Mouse (Mus musculus) limb, embryonic 15.5 days (tissue): ENCODE results near the gene B3gntl1. TPM values are rescaled to one million over a fixed set of nuclear protein-coding genes. Genes with fewer than 3 reads are reported as not detected.
A peak's percentile ranks its signal among the peaks of the same experiment; 100 is the strongest.

Experiments
- ATAC-seq: fragments of 200-750 bp; cut with Nextera tagmentation; 2 replicates; pipeline ENCODE4 v1.8.0; 2017; ENCODE audit warnings: low read depth, moderate TSS enrichment; ENCODE audit not compliant: insufficient number of reproducible peaks, low FRiP score, low TSS enrichment
- H3K27ac ChIP-seq: fragments of 300-500 bp; sonication (generic); 2 replicates; pipeline ENCODE4 v1.5.1; 2015; ENCODE audit warnings: moderate library complexity, mild to moderate bottlenecking, inconsistent platforms
- H3K27me3 ChIP-seq: fragments of 300-500 bp; sonication (generic); 2 replicates; pipeline ENCODE4 v1.6.1; 2015; ENCODE audit warnings: inconsistent platforms
- H3K36me3 ChIP-seq: fragments of 300-500 bp; sonication (generic); 2 replicates; pipeline ENCODE4 v1.6.1; 2015; ENCODE audit warnings: inconsistent platforms
- H3K4me1 ChIP-seq: fragments of 300-500 bp; sonication (generic); 2 replicates; pipeline ENCODE4 v1.6.1; 2015; ENCODE audit warnings: inconsistent platforms
- H3K4me2 ChIP-seq: fragments of 300-500 bp; sonication (generic); 2 replicates; pipeline ENCODE4 v1.6.1; 2015; ENCODE audit warnings: mild to moderate bottlenecking, inconsistent platforms
- H3K4me3 ChIP-seq: fragments of 300-500 bp; sonication (generic); 2 replicates; pipeline ENCODE4 v1.5.1; 2015; ENCODE audit warnings: mild to moderate bottlenecking, inconsistent platforms
- H3K9ac ChIP-seq: fragments of 300-500 bp; sonication (generic); 2 replicates; pipeline ENCODE4 v1.6.1; 2015; ENCODE audit warnings: inconsistent platforms
- H3K9me3 ChIP-seq: fragments of 300-500 bp; sonication (generic); 2 replicates; pipeline ENCODE4 v1.6.1; 2016; ENCODE audit warnings: inconsistent platforms
- WGBS: fragments of 180-500 bp; shearing (Covaris S2); methylation state at CpG from one replicate; pipeline ENCODE4 v1.1.7; 2015; 5-methylcytosine and 5-hydroxymethylcytosine counted together
- polyA plus RNA-seq: library from polyadenylated mRNA; unstranded; fragments of >200 nt; fragmentation: Nextera tagmentation; extraction: Ambion mirVana; gene quantifications from 2 replicates; pipeline ENCODE4 v1.2.1, GENCODE M21; 2015

B3gntl1 gene
- polyA plus RNA-seq, 1 experiment from 2014 or later, result 9.5 TPM

GRCm38 (mm10) chr11:121702895-121703618 is 30.1 kb upstream of the B3gntl1 start:
- H3K9me3 ChIP-seq, result no peaks in the 10 kb centered on the region
- peak overlapping the region; percentile 73 for H3K9ac ChIP-seq
- no peaks in the 10 kb centered on the region; the same call in 1 of the 2 replicates for H3K36me3 ChIP-seq
- H3K4me1 ChIP-seq, result peaks cover 50% of the 10 kb centered on the region
- no peak for ATAC-seq
- WGBS, result under 1% methylated on average over 40 of the region's 40 CpGs
- H3K27me3 ChIP-seq, result no peaks in the 10 kb centered on the region
- H3K4me2 ChIP-seq, result peak overlapping the region; percentile 95
- H3K4me3 ChIP-seq, result peak overlapping the region; percentile 85
- H3K27ac ChIP-seq, result peak overlapping the region; percentile 91

GRCm38 (mm10) chr11:121702111-121702894 is 29.4 kb upstream of the B3gntl1 start:
- H3K4me3 ChIP-seq, result peak overlapping the region; percentile 85
- no peaks in the 10 kb centered on the region for H3K36me3 ChIP-seq
- H3K27ac ChIP-seq, result peak overlapping the region; percentile 91
- WGBS, result under 1% methylated on average over 69 of the region's 69 CpGs
- peak; percentile 88 for ATAC-seq
- no peaks in the 10 kb centered on the region for H3K27me3 ChIP-seq
- peaks cover 43% of the 10 kb centered on the region for H3K4me1 ChIP-seq
- peak overlapping the region; percentile 73 for H3K9ac ChIP-seq
- H3K4me2 ChIP-seq, result peak overlapping the region; percentile 95
- H3K9me3 ChIP-seq, result no peaks in the 10 kb centered on the region

GRCm38 (mm10) chr11:121701244-121701643 is 28.3 kb upstream of the B3gntl1 start, which contains the start of gene Metrnl:
Gene Metrnl (plus strand): TSS chr11:121701544.
- Histone ChIP-seq H3K9me3 (no peaks in the 10 kb centered on the region), H3K27me3 (no peaks in the 10 kb centered on the region), H3K27ac (peak within 1 kb of the TSS; percentile 91), H3K4me2 (peak within 1 kb of the TSS; percentile 95), H3K9ac (peak within 1 kb of the TSS; percentile 73), H3K4me1 (peaks cover 34% of the 10 kb centered on the region), H3K36me3 (no peaks in the 10 kb centered on the region), H3K4me3 (peak within 1 kb of the TSS; percentile 85)
- ATAC-seq, result no peak
- 85% methylated on average over 5 of the region's 5 CpGs for WGBS

GRCm38 (mm10) chr11:121698381-121698955 is 25.5 kb upstream of the B3gntl1 start:
- Histone ChIP-seq H3K9ac (no peak overlapping the region), H3K4me3 (no peak overlapping the region), H3K27ac (no peak overlapping the region), H3K4me1 (peaks cover 10% of the 10 kb centered on the region), H3K27me3 (no peaks in the 10 kb centered on the region), H3K9me3 (no peaks in the 10 kb centered on the region), H3K36me3 (no peaks in the 10 kb centered on the region), H3K4me2 (no peak overlapping the region)
- ATAC-seq, result no peak
- 67% methylated on average over 5 of the region's 5 CpGs for WGBS

- Histone ChIP-seq H3K27ac (no peak overlapping the region), H3K4me3 (no peak overlapping the region), H3K9me3 (no peaks in the 10 kb centered on the region), H3K9ac (no peak overlapping the region), H3K4me1 (peaks cover 7% of the 10 kb centered on the region; the same call in 1 of the 2 replicates), H3K36me3 (no peaks in the 10 kb centered on the region), H3K27me3 (no peaks in the 10 kb centered on the region), H3K4me2 (no peak overlapping the region)
- WGBS, result 86% methylated on average over 4 of the region's 4 CpGs
- ATAC-seq, result no peak
Measured at GRCm38 (mm10) chr11:121697271-121697670, 24.3 kb upstream of the B3gntl1 start.

- no peak overlapping the region for H3K9ac ChIP-seq
- H3K36me3 ChIP-seq, result no peaks in the 10 kb centered on the region
- H3K27ac ChIP-seq, result no peak overlapping the region
- no peak for ATAC-seq
- 75% methylated on average over 5 of the region's 5 CpGs for WGBS
- no peaks in the 10 kb centered on the region for H3K4me1 ChIP-seq
- H3K4me3 ChIP-seq, result no peak overlapping the region
- no peaks in the 10 kb centered on the region for H3K27me3 ChIP-seq
- H3K9me3 ChIP-seq, result no peaks in the 10 kb centered on the region
- no peak overlapping the region for H3K4me2 ChIP-seq
Measured at GRCm38 (mm10) chr11:121695304-121696064, 22.5 kb upstream of the B3gntl1 start.

- H3K4me2 ChIP-seq, result no peak overlapping the region
- ATAC-seq, result no peak
- 78% methylated on average over 2 of the region's 2 CpGs for WGBS
Measured at GRCm38 (mm10) chr11:121688024-121688423, 15.1 kb upstream of the B3gntl1 start.

GRCm38 (mm10) chr11:121686674-121687073 is 13.7 kb upstream of the B3gntl1 start:
- no peaks in the 10 kb centered on the region for H3K9me3 ChIP-seq
- no peaks in the 10 kb centered on the region for H3K27me3 ChIP-seq
- no peaks in the 10 kb centered on the region for H3K36me3 ChIP-seq
- H3K27ac ChIP-seq, result peak overlapping the region; percentile 65
- WGBS, result 40% methylated on average over 5 of the region's 5 CpGs
- H3K4me3 ChIP-seq, result no peak overlapping the region
- no peak for ATAC-seq
- H3K9ac ChIP-seq, result no peak overlapping the region
- peaks cover 13% of the 10 kb centered on the region for H3K4me1 ChIP-seq
- H3K4me2 ChIP-seq, result no peak overlapping the region

More at GRCm38 (mm10) chr11:121688024-121688423, 15.1 kb upstream of the B3gntl1 start:
- Histone ChIP-seq H3K9ac (no peak overlapping the region), H3K27me3 (no peaks in the 10 kb centered on the region), H3K27ac (no peak overlapping the region), H3K4me1 (peaks cover 13% of the 10 kb centered on the region), H3K36me3 (no peaks in the 10 kb centered on the region), H3K4me3 (no peak overlapping the region), H3K9me3 (no peaks in the 10 kb centered on the region)

- no peak overlapping the region for H3K9ac ChIP-seq
- no peaks in the 10 kb centered on the region for H3K9me3 ChIP-seq
- H3K4me2 ChIP-seq, result no peak overlapping the region
- no peak for ATAC-seq
- H3K4me1 ChIP-seq, result peaks cover 13% of the 10 kb centered on the region
- no peaks in the 10 kb centered on the region for H3K36me3 ChIP-seq
- H3K27me3 ChIP-seq, result no peaks in the 10 kb centered on the region
- H3K4me3 ChIP-seq, result no peak overlapping the region
- peak overlapping the region; percentile 65; the same call in 1 of the 2 replicates for H3K27ac ChIP-seq
- WGBS, result 69% methylated on average over 4 of the region's 4 CpGs
Measured at GRCm38 (mm10) chr11:121686091-121686490, 13.1 kb upstream of the B3gntl1 start.

- H3K4me2 ChIP-seq, result no peak overlapping the region
- peaks cover 13% of the 10 kb centered on the region for H3K4me1 ChIP-seq
- H3K36me3 ChIP-seq, result no peaks in the 10 kb centered on the region
- no peak overlapping the region for H3K4me3 ChIP-seq
- no peak overlapping the region for H3K27ac ChIP-seq
- ATAC-seq, result no peak
- H3K27me3 ChIP-seq, result no peaks in the 10 kb centered on the region
- no peaks in the 10 kb centered on the region for H3K9me3 ChIP-seq
- no peak overlapping the region for H3K9ac ChIP-seq
- WGBS, result 66% methylated on average over 6 of the region's 6 CpGs
Measured at GRCm38 (mm10) chr11:121685491-121686001, 12.6 kb upstream of the B3gntl1 start.

- Histone ChIP-seq H3K9ac (no peak overlapping the region), H3K4me2 (no peak overlapping the region), H3K9me3 (no peaks in the 10 kb centered on the region), H3K4me3 (no peak overlapping the region), H3K27ac (no peak overlapping the region), H3K4me1 (peaks cover 13% of the 10 kb centered on the region), H3K27me3 (no peaks in the 10 kb centered on the region), H3K36me3 (no peaks in the 10 kb centered on the region)
- ATAC-seq, result no peak
- WGBS, result 51% methylated on average over 3 of the region's 3 CpGs
Measured at GRCm38 (mm10) chr11:121683243-121683642, 10.3 kb upstream of the B3gntl1 start.
